Mouse (Mus musculus) bone marrow, adult 2 months (tissue): ENCODE data around the gene Dld.

Experiments
- CTCF ChIP-seq: fragments of 200-500 bp; IDR thresholded peaks from 2 replicates; pipeline ENCODE4 v1.5.1; 2011; ENCODE audit warnings: low read length, control low read depth; ENCODE audit not compliant: control insufficient read depth, insufficient read depth
- POLR2A ChIP-seq: fragments of 200-500 bp; IDR thresholded peaks from 2 replicates; pipeline ENCODE4 v1.6.1; 2011; ENCODE audit warnings: low read depth, mild to moderate bottlenecking, control low read depth, low read length, borderline replicate concordance; ENCODE audit not compliant: control insufficient read depth

- TF ChIP-seq CTCF: no peak
- no peak for TF ChIP-seq POLR2A
These were observed 48.3 kb downstream of the Dld start for GRCm38 (mm10) chr12:31302766-31303511.
